Mouse (Mus musculus) layer of hippocampus, adult 18-20 months (tissue): ENCODE measurements at regions not wholly inside any gene's neighbourhood (a gene's known extent, or its start where the extent isn't known, plus 50 kb on each side); places are given as distances from the start of the nearest gene placed in this dataset.

ENCODE experiments used
- DNase-seq, 2 experiments: peaks; one replicate each; pipeline ENCODE4 v3.0.0; 2022; ENCODE audit warnings: low spot score in 2 of 2

GRCm38 (mm10) chr17:76327371-76327770, 775.6 kb upstream of the Fam98a start:
- peak in 1 of 2 experiments; percentile 39 for DNase-seq

- DNase-seq: peak; percentile 0 to 67
These were observed 742.9 kb upstream of the Fam98a start for GRCm38 (mm10) chr17:76294630-76295029.
